Mouse (Mus musculus): ENCODE data around the gene Rbfox1.

The Rbfox1 gene

GRCm38 (mm10) chr16:6095604-6096372, 210.6 kb downstream of the Rbfox1 start:
- no peak for DNase-seq (ENCODE audit: low spot score in 2 of 2)

GRCm38 (mm10) chr16:6097244-6098040, 212.3 kb downstream of the Rbfox1 start:
- DNase-seq (ENCODE audit: low spot score in 2 of 2): no peak

- DNase-seq (ENCODE audit: low spot score in 2 of 2): no peak
Observed at GRCm38 (mm10) chr16:6098116-6098515, 213.0 kb downstream of the Rbfox1 start.

GRCm38 (mm10) chr16:6099598-6099997, 214.4 kb downstream of the Rbfox1 start:
- no peak for DNase-seq (ENCODE audit: low spot score in 2 of 2)

GRCm38 (mm10) chr16:6100421-6100877, 215.3 kb downstream of the Rbfox1 start:
- DNase-seq (ENCODE audit: low spot score in 2 of 2): no peak

GRCm38 (mm10) chr16:6103713-6104112, 218.6 kb downstream of the Rbfox1 start:
- DNase-seq (ENCODE audit: low spot score in 2 of 2): no peak

- no peak for DNase-seq (ENCODE audit: low spot score in 2 of 2)
Observed at GRCm38 (mm10) chr16:6110121-6110520, 225.0 kb downstream of the Rbfox1 start.

GRCm38 (mm10) chr16:6113836-6114475, 228.8 kb downstream of the Rbfox1 start:
- DNase-seq (ENCODE audit: low spot score in 2 of 2): no peak

GRCm38 (mm10) chr16:6119472-6119871, 234.3 kb downstream of the Rbfox1 start:
- no peak for DNase-seq (ENCODE audit: low spot score in 2 of 2)

- DNase-seq (ENCODE audit: low spot score in 2 of 2): no peak
Observed at GRCm38 (mm10) chr16:6121232-6121631, 236.1 kb downstream of the Rbfox1 start.

- no peak for DNase-seq (ENCODE audit: low spot score in 2 of 2)
Observed at GRCm38 (mm10) chr16:6122859-6123258, 237.7 kb downstream of the Rbfox1 start.

- DNase-seq (ENCODE audit: low spot score in 2 of 2): no peak
Observed at GRCm38 (mm10) chr16:6128314-6128713, 243.2 kb downstream of the Rbfox1 start.

- no peak for DNase-seq (ENCODE audit: low spot score in 2 of 2)
Observed at GRCm38 (mm10) chr16:6135016-6135415, 249.9 kb downstream of the Rbfox1 start.

GRCm38 (mm10) chr16:6139432-6139831, 254.3 kb downstream of the Rbfox1 start:
- DNase-seq (ENCODE audit: low spot score in 2 of 2): no peak

GRCm38 (mm10) chr16:6147957-6148356, 262.8 kb downstream of the Rbfox1 start:
- DNase-seq (ENCODE audit: low spot score in 2 of 2): no peak

GRCm38 (mm10) chr16:6149345-6149744, 264.2 kb downstream of the Rbfox1 start:
- DNase-seq (ENCODE audit: low spot score in 2 of 2): no peak

- no peak for DNase-seq (ENCODE audit: low spot score in 2 of 2)
Observed at GRCm38 (mm10) chr16:6155556-6155955, 270.4 kb downstream of the Rbfox1 start.

GRCm38 (mm10) chr16:6164476-6164875, 279.3 kb downstream of the Rbfox1 start:
- no peak for DNase-seq (ENCODE audit: low spot score in 2 of 2)

GRCm38 (mm10) chr16:6169346-6169745, 284.2 kb downstream of the Rbfox1 start:
- no peak for DNase-seq (ENCODE audit: low spot score in 2 of 2)

- no peak for DNase-seq (ENCODE audit: low spot score in 2 of 2)
Observed at GRCm38 (mm10) chr16:6180819-6181218, 295.7 kb downstream of the Rbfox1 start.

GRCm38 (mm10) chr16:6182329-6182728, 297.2 kb downstream of the Rbfox1 start:
- DNase-seq (ENCODE audit: low spot score in 2 of 2): no peak

- no peak for DNase-seq (ENCODE audit: low spot score in 2 of 2)
Observed at GRCm38 (mm10) chr16:6192358-6192757, 307.2 kb downstream of the Rbfox1 start.
